Mouse (Mus musculus) embryonic facial prominence, embryonic 11.5 days (tissue): ENCODE measurements around the gene Nomo1. TPM values are rescaled to one million over a fixed set of nuclear protein-coding genes. Genes with fewer than 3 reads are reported as not detected.

Experiments used
- ATAC-seq: fragments of 200-750 bp; cut with Nextera tagmentation; replicated peaks from 2 replicates; pipeline ENCODE4 v1.8.0; 2017; ENCODE audit warnings: low read depth; ENCODE audit not compliant: insufficient number of reproducible peaks, low FRiP score, low TSS enrichment
- DNase-seq: peaks from one replicate; pipeline ENCODE4 v3.0.0-alpha.2; 2015; ENCODE audit warnings: low spot score
- H3K27ac ChIP-seq: fragments of 300-500 bp; sonication (generic); replicated peaks from 2 replicates; pipeline ENCODE4 v1.5.1; 2014; ENCODE audit warnings: mild to moderate bottlenecking, low read depth, low read length, control low read depth
- H3K27me3 ChIP-seq: fragments of 300-500 bp; sonication (generic); 2 replicates; pipeline ENCODE4 v1.6.1; 2014; ENCODE audit warnings: mild to moderate bottlenecking, low read length, moderate library complexity, mixed read lengths; ENCODE audit not compliant: control insufficient read depth, insufficient read depth
- H3K36me3 ChIP-seq: fragments of 300-500 bp; sonication (generic); replicated peaks from 2 replicates; pipeline ENCODE4 v1.6.1; 2014; ENCODE audit warnings: low read depth, mild to moderate bottlenecking, low read length, moderate library complexity, mixed read lengths; ENCODE audit not compliant: control insufficient read depth, insufficient read depth
- H3K4me1 ChIP-seq: fragments of 300-500 bp; sonication (generic); 2 replicates; pipeline ENCODE4 v1.6.1; 2014; ENCODE audit warnings: low read length, mixed read lengths; ENCODE audit not compliant: control insufficient read depth, insufficient read depth
- H3K4me2 ChIP-seq: fragments of 300-500 bp; sonication (generic); 2 replicates; pipeline ENCODE4 v1.6.1; 2014; ENCODE audit warnings: low read depth, mild to moderate bottlenecking, control low read depth, low read length, moderate library complexity
- H3K4me3 ChIP-seq: fragments of 300-500 bp; sonication (generic); 2 replicates; pipeline ENCODE4 v1.5.1; 2014; ENCODE audit warnings: low read depth, low read length, control low read depth
- H3K9ac ChIP-seq: fragments of 300-500 bp; sonication (generic); replicated peaks from 2 replicates; pipeline ENCODE4 v1.6.1; 2014; ENCODE audit warnings: mild to moderate bottlenecking, control low read depth, low read length
- H3K9me3 ChIP-seq: fragments of 300-500 bp; sonication (generic); replicated peaks from 2 replicates; pipeline ENCODE4 v1.6.1; 2016; ENCODE audit warnings: mild to moderate bottlenecking, low read length, inconsistent platforms, mixed read lengths; ENCODE audit not compliant: control insufficient read depth
- WGBS: fragments of 180-500 bp; shearing (Covaris S2); extraction: QIAGEN DNeasy Blood & Tissue Kit; methylation state at CpG from one replicate; pipeline ENCODE4 v1.1.7; 2014; 5-methylcytosine and 5-hydroxymethylcytosine counted together
- polyA plus RNA-seq: library from polyadenylated mRNA; unstranded; fragments of >200 nt; fragmentation: Nextera tagmentation; extraction: Ambion mirVana; gene quantifications from 2 replicates; pipeline ENCODE4 v1.2.1, GENCODE M21; 2014

Nomo1 gene
- polyA plus RNA-seq, 1 experiment from 2014 or later, result 11.3 TPM

DNA sequence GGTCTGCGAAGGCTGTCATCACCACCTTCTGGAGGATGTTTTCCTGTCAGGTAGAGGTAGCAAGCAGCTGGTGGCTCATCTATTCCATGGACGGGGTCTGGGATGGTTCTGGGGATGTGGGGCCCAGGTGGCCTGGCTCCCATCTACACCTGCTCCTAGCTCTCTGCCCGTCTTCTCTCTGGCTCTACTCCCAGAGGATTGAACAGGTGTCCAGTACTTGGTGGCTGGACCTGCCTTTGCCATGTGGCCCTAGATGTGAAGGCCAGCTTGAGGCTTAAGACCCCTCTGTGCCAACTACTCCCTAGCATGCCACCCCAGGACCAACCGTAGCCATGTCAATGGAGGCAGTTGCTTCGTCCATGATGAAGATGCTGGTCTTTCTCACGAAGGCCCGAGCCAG is 72.0 kb downstream of the Nomo1 start:
- Histone ChIP-seq H3K4me2 (no peak overlapping the region), H3K9me3 (no peaks in the 10 kb centered on the region), H3K4me1 (no peaks in the 10 kb centered on the region), H3K27ac (no peak overlapping the region), H3K9ac (no peak overlapping the region), H3K36me3 (no peaks in the 10 kb centered on the region), H3K4me3 (no peak overlapping the region), H3K27me3 (peaks cover under 1% of the 10 kb centered on the region; the same call in 1 of the 2 replicates)
- 91% methylated on average over 7 of the region's 7 CpGs for WGBS
- ATAC-seq (no peak), DNase-seq (no peak)

DNA sequence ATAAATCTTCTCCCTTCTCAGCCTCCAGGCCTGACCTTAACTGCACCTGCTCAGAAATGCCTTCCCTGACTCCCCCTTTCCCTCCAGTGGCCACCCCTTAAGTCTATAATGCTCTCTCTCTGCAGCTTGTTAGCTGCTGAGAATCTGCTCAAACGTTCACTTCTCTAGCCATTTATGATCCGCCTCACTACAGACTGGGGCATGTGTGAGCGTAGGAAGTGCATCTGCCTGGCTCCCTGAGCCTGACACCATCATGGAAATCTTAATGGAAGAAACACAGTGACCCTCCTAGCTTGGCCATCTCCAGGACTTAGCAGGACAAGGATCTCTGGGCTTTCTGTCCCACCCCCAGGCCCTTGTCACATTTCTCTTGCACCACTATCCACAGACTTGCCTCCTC is 76.6 kb downstream of the Nomo1 start:
- H3K9me3 ChIP-seq, result no peaks in the 10 kb centered on the region
- no peak overlapping the region for H3K27ac ChIP-seq
- no peaks in the 10 kb centered on the region for H3K4me1 ChIP-seq
- no peak for ATAC-seq
- no peaks in the 10 kb centered on the region; the same call in 1 of the 2 replicates for H3K27me3 ChIP-seq
- WGBS, result 82% methylated on average over 3 of the region's 3 CpGs
- H3K36me3 ChIP-seq, result no peaks in the 10 kb centered on the region
- no peak for DNase-seq
- H3K4me2 ChIP-seq, result no peak overlapping the region
- H3K4me3 ChIP-seq, result no peak overlapping the region
- H3K9ac ChIP-seq, result no peak overlapping the region

DNA sequence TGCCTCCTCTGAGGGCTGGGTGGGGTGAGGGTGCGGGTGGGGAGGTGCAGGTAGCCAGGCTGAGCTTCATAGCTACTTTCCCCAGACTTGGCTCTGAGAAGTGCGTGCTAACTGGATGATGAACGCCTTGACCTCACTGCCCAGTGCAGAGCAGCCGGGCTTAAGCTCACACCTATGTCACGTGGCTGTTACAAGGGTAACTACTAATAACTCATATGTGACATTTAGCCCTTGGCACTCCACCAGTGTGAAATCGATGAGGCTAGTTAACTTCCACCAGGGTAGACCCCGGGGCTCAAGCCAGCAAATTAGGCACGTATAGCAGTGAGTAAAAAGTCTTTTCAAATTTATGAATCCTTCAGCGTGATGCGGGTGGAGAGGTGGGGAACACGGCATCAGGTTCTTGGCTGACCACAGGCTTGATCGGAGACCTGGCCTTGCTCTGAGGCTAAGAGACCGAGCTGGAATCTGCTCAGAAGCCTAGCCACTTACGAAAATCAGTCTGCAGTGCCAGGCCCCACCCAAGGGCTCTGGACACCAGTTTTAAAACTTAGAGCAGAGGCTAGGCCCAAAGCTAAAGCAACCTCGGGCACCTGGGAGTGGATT is 77.8 kb downstream of the Nomo1 start:
- 81% methylated on average over 15 of the region's 15 CpGs for WGBS
- Histone ChIP-seq H3K9ac (no peak overlapping the region), H3K36me3 (no peaks in the 10 kb centered on the region), H3K27ac (no peak overlapping the region), H3K9me3 (no peaks in the 10 kb centered on the region), H3K4me3 (no peak overlapping the region), H3K27me3 (no peaks in the 10 kb centered on the region), H3K4me1 (no peaks in the 10 kb centered on the region), H3K4me2 (no peak overlapping the region)
- ATAC-seq, result no peak
- DNase-seq, result no peak

DNA sequence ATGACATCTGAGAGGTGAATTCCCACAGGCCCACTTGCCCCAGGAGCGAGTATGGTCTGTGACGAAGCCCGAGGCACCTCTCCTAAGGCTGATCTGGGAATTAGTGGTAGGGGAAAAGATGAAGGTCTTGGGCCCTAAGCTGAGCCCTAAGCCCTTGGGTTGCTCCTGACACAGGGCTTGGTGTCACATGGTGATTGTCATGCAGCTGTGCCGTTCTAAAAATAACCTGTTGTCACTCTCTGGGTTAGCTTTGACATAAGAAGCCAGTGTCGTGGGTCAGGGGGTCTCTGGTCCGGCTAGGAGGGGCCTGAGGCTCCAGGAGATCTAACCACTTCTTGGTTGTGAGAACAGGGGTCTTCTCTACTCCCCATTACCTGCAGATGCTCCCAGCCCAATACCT is 78.4 kb downstream of the Nomo1 start:
- Histone ChIP-seq H3K4me3 (no peak overlapping the region), H3K9me3 (no peaks in the 10 kb centered on the region), H3K27me3 (no peaks in the 10 kb centered on the region), H3K36me3 (no peaks in the 10 kb centered on the region), H3K4me1 (no peaks in the 10 kb centered on the region), H3K4me2 (no peak overlapping the region), H3K9ac (no peak overlapping the region), H3K27ac (no peak overlapping the region)
- WGBS, result 66% methylated on average over 6 of the region's 6 CpGs
- DNase-seq, result no peak
- no peak for ATAC-seq

DNA sequence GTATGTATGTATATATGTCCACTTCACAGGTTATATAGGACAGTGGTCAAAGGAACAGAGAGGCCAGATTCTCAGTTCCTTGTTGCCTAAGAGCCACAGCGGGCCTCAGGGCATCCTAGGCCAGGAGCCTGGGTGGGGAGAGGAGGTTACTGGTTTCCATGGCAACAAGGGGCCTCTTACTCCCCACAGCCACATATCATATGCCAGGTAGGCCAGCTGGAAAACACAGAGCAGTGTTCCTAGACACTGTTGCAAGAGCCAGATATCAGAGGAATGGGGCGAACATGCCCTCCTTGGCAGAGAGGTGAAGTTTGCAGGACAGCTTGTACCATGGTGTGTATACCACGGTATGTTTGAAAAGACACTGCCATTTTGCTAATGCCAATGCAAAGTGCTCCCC is 79.9 kb downstream of the Nomo1 start:
- 56% methylated on average over 3 of the region's 3 CpGs for WGBS
- Histone ChIP-seq H3K36me3 (no peaks in the 10 kb centered on the region), H3K9ac (no peak overlapping the region), H3K4me2 (no peak overlapping the region), H3K9me3 (no peaks in the 10 kb centered on the region), H3K4me3 (no peak overlapping the region), H3K27ac (no peak overlapping the region), H3K27me3 (no peaks in the 10 kb centered on the region), H3K4me1 (no peaks in the 10 kb centered on the region)
- no peak for ATAC-seq
- peak; percentile 41 for DNase-seq

DNA sequence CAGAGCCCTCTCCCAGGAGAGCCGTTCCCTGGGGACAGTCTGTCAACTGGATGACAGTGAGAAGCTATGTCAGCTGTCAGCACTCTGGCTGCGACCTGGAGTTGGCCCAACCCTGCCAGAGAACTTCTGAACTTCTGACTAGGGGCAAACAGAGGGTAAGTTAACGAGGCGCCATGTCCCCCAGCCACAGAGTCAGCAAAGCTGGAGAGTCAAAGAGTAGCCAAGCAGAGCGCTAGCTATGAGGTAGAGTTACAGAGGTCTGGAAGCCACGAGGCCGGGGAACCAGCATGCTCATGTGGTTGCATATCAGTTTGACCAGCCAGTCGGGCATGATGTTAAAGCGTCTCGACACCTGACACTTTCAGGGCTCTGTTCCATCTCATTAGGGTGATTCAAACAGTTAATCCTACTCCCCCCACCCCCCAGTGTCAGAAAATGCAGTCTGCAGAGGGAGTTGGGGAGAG is 82.7 kb downstream of the Nomo1 start:
- Histone ChIP-seq H3K36me3 (no peaks in the 10 kb centered on the region), H3K4me2 (no peak overlapping the region), H3K9me3 (no peaks in the 10 kb centered on the region), H3K4me3 (no peak overlapping the region), H3K27ac (no peak overlapping the region), H3K4me1 (no peaks in the 10 kb centered on the region), H3K9ac (no peak overlapping the region), H3K27me3 (no peaks in the 10 kb centered on the region)
- DNase-seq (peak; percentile 36), ATAC-seq (0 out of 2 replicates have a peak, but pooled peaks have one; percentile 14)
- 56% methylated on average over 10 of the region's 10 CpGs for WGBS

DNA sequence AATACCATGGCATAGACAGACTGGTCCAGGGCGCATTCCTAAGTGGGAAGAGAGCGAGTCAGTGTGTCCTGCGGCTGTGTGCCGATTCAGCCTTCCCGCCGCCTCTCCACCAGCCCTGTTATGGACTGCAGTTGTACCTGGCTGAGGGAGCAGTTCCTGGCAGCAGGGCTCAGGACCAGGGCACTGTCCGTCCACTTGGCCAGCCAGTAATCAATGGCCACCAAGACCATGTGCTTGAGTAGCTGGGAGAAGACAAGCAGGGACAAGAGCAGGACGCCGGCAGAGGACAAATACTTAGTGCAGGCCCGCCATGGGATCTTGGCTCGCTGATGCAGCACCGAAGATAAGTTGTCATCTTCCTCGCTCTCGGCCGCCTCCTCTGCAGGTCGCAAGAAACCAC is 83.5 kb downstream of the Nomo1 start:
- H3K27me3 ChIP-seq, result no peaks in the 10 kb centered on the region
- DNase-seq (no peak), ATAC-seq (no peak)
- no peak overlapping the region for H3K4me3 ChIP-seq
- H3K9ac ChIP-seq, result no peak overlapping the region
- H3K4me1 ChIP-seq, result no peaks in the 10 kb centered on the region
- H3K27ac ChIP-seq, result no peak overlapping the region
- no peak overlapping the region for H3K4me2 ChIP-seq
- no peaks in the 10 kb centered on the region for H3K36me3 ChIP-seq
- WGBS, result 91% methylated on average over 16 of the region's 16 CpGs
- H3K9me3 ChIP-seq, result no peaks in the 10 kb centered on the region

DNA sequence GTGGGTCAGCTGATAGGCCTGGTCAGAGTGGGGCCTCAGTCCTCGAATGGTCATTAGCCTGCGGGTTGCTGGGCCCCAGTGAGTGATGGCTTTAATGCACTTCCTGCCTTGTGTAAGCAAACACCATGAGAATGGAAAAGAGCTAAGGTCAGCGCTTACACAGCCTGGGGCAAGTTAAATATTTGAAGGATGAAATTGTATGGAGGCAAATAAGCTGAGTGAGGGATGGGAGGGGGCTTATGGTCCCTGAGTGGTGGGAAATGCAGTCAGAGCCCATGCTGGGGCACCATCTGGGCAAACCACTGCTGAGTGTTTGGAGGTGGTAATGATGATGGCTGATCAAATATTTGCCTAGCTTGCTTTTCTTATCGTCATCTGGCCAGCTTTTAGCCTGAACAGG is 89.5 kb downstream of the Nomo1 start:
- Histone ChIP-seq H3K4me1 (no peaks in the 10 kb centered on the region), H3K4me3 (no peak overlapping the region), H3K36me3 (no peaks in the 10 kb centered on the region), H3K27me3 (no peaks in the 10 kb centered on the region), H3K4me2 (no peak overlapping the region), H3K27ac (no peak overlapping the region), H3K9ac (no peak overlapping the region), H3K9me3 (no peaks in the 10 kb centered on the region)
- 0 out of 2 replicates have a peak, but pooled peaks have one; percentile 29 for ATAC-seq
- WGBS, result 36% methylated on average over 4 of the region's 4 CpGs
- DNase-seq, result peak; percentile 9
